Mouse (Mus musculus) C2C12 (cell line): ENCODE data around the gene Lats1. TPM values are rescaled to one million over a fixed set of nuclear protein-coding genes. Genes with fewer than 3 reads are reported as not detected.

Source experiments
- H3K27me3 ChIP-seq: one replicate; pipeline ENCODE4 v1.6.1; 2011; ENCODE audit not compliant: control insufficient read depth, insufficient read depth, insufficient read length
- H3K36me3 ChIP-seq: one replicate; pipeline ENCODE4 v1.6.1; 2011; ENCODE audit not compliant: control insufficient read depth, insufficient read depth
- H3K4me3 ChIP-seq: one replicate; pipeline ENCODE4 v1.5.1; 2011; ENCODE audit warnings: mild to moderate bottlenecking, control low read depth; ENCODE audit not compliant: poor library complexity, insufficient read depth, severe bottlenecking
- H3K79me2 ChIP-seq: one replicate; pipeline ENCODE4 v1.6.1; 2011; ENCODE audit not compliant: control insufficient read depth, insufficient read depth
- H3K79me3 ChIP-seq: one replicate; pipeline ENCODE4 v1.6.1; 2011; ENCODE audit warnings: low read depth, control low read depth
- H3ac ChIP-seq: one replicate; pipeline ENCODE3; 2011; ENCODE audit warnings: low read depth; ENCODE audit not compliant: control insufficient read depth, insufficient read length
- CTCF ChIP-seq: IDR thresholded peaks from one replicate; pipeline ENCODE4 v1.5.1; 2011; ENCODE audit not compliant: control insufficient read depth, insufficient read depth, insufficient read length
- polyA plus RNA-seq: library from polyadenylated mRNA; unstranded; fragments of >200 nt; fragmentation: generic; extraction: Trizol; gene quantifications from one replicate; pipeline ENCODE4 v1.2.1, GENCODE M21; 2012; ENCODE audit warnings: missing spikeins

The Lats1 gene
- polyA plus RNA-seq, 1 experiment: 7.1 TPM

DNA sequence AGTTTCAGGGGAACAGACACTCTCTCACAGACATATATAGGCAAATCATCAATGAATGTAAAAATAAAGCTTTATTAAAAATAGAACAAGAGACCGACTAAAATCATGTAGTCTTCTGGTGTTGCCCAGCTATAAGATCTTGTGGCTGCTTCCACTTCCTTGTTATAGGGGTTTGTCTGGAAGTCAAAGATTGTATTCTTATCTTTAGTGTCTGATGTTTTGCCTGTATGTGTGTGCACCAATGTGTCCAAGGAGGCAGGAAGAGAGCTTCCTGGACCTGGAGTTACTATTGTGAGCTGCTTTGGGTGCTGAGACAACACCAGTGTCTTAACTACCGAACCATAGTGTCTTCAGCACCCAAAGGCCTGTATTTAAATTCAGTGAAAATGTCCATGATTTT lies 76.5 kb downstream of the Lats1 start:
- H3K36me3 ChIP-seq: peaks cover 48% of the 10 kb centered on the region

More for the DNA sequence above, 76.5 kb downstream of the Lats1 start:
- Histone ChIP-seq H3K79me2 (no peaks in the 10 kb centered on the region), H3K4me3 (no peak overlapping the region), H3K79me3 (no peaks in the 10 kb centered on the region), H3ac (no peak overlapping the region), H3K27me3 (no peaks in the 10 kb centered on the region)
- TF ChIP-seq CTCF: no peak

Other genes starting within 250 kb of the Lats1 start
- gene Ulbp1, start 207.6 kb upstream of the Lats1 start, polyA plus RNA-seq: 19.3 TPM
- 7.9 TPM for gene Lrp11, start 91.4 kb upstream of the Lats1 start, polyA plus RNA-seq
- gene Nup43, start 13.7 kb upstream of the Lats1 start, polyA plus RNA-seq: 35.1 TPM
- 84.2 TPM for gene Pcmt1, start 78 bp upstream of the Lats1 start, polyA plus RNA-seq
- 16.1 TPM for gene Katna1, start 44.8 kb downstream of the Lats1 start, polyA plus RNA-seq
- 14.5 TPM for gene Ginm1, start 111.6 kb downstream of the Lats1 start, polyA plus RNA-seq
- 4.6 TPM for gene Ppil4, start 111.7 kb downstream of the Lats1 start, polyA plus RNA-seq
- not detected for gene Zc3h12d, start 151.3 kb downstream of the Lats1 start, polyA plus RNA-seq